Mouse (Mus musculus): Measurements from ENCODE around the gene Mblac1.
"Not testable (repeated sequence)": the region's sequence is repeated elsewhere in the genome, so short reads cannot be mapped to it uniquely, and the experiment has no call there.

Gene Mblac1

GRCm38 (mm10) chr5:138216632-138217031 is 22.5 kb downstream of the Mblac1 start:
- DNase-seq (ENCODE audit: low spot score in 2 of 2), result not testable (repeated sequence)

- no peak for DNase-seq (ENCODE audit: low spot score in 2 of 2)
Observed at GRCm38 (mm10) chr5:138219864-138220263, 25.8 kb downstream of the Mblac1 start.

- peak; percentile 79 to 81 for DNase-seq (ENCODE audit: low spot score in 2 of 2)
Observed at GRCm38 (mm10) chr5:138222111-138222510, 28.0 kb downstream of the Mblac1 start.

- no peak for DNase-seq (ENCODE audit: low spot score in 2 of 2)
Observed at GRCm38 (mm10) chr5:138223287-138223686, 29.2 kb downstream of the Mblac1 start.

GRCm38 (mm10) chr5:138225700-138226099 is 31.6 kb downstream of the Mblac1 start, which contains the start of gene Nxpe5:
Gene Nxpe5, plus strand, starts transcription at chr5:138225898.
- DNase-seq (ENCODE audit: low spot score in 2 of 2), result no peak

GRCm38 (mm10) chr5:138226491-138226890 is 32.4 kb downstream of the Mblac1 start:
- DNase-seq (ENCODE audit: low spot score in 2 of 2), result no peak

GRCm38 (mm10) chr5:138227367-138227766 is 33.3 kb downstream of the Mblac1 start:
- no peak for DNase-seq (ENCODE audit: low spot score in 2 of 2)

GRCm38 (mm10) chr5:138228026-138228425 is 33.9 kb downstream of the Mblac1 start:
- no peak for DNase-seq (ENCODE audit: low spot score in 2 of 2)

- no peak for DNase-seq (ENCODE audit: low spot score in 2 of 2)
Observed at GRCm38 (mm10) chr5:138229511-138229910, 35.4 kb downstream of the Mblac1 start.

GRCm38 (mm10) chr5:138233778-138234177 is 39.7 kb downstream of the Mblac1 start:
- no peak for DNase-seq (ENCODE audit: low spot score in 2 of 2)

GRCm38 (mm10) chr5:138234224-138234623 is 40.1 kb downstream of the Mblac1 start:
- no peak for DNase-seq (ENCODE audit: low spot score in 2 of 2)

GRCm38 (mm10) chr5:138241511-138241910 is 47.4 kb downstream of the Mblac1 start:
- DNase-seq (ENCODE audit: low spot score in 2 of 2), result no peak

Measured in frontal cortex, postnatal 25 days (tissue).